Mouse (Mus musculus) heart, embryonic 14.5 days (tissue): Measurements from ENCODE around the gene Aig1. TPM values are rescaled to one million over a fixed set of nuclear protein-coding genes. Genes with fewer than 3 reads are reported as not detected.
A peak's percentile ranks its signal among the peaks of the same experiment; 100 is the strongest.

Source experiments
- ATAC-seq: fragments of 200-750 bp; cut with Nextera tagmentation; 2 replicates; pipeline ENCODE4 v1.8.0; 2017; ENCODE audit warnings: low read depth, moderate TSS enrichment; ENCODE audit not compliant: insufficient number of reproducible peaks, insufficient read depth, low FRiP score
- H3K27ac ChIP-seq, 2 experiments: fragments of 200-500 bp in 1 of 2; fragments of 300-500 bp in 1 of 2; sonication (generic) in 1 of 2; replicated peaks in 1 of 2; 2 replicates each; pipeline ENCODE4 v1.5.1; 2012 to 2014; ENCODE audit warnings: low read depth in 2 of 2, low read length in 2 of 2, control low read depth in 1 of 2, mild to moderate bottlenecking in 1 of 2, mixed read lengths in 1 of 2; ENCODE audit not compliant: control insufficient read depth in 1 of 2, insufficient read depth in 1 of 2
- H3K27me3 ChIP-seq: fragments of 300-500 bp; sonication (generic); 2 replicates; pipeline ENCODE4 v1.6.1; 2014; ENCODE audit warnings: mild to moderate bottlenecking, low read length, control low read depth; ENCODE audit not compliant: control insufficient read depth, insufficient read depth
- H3K36me3 ChIP-seq: fragments of 300-500 bp; sonication (generic); 2 replicates; pipeline ENCODE4 v1.6.1; 2014; ENCODE audit warnings: mild to moderate bottlenecking, control low read depth, low read length, mixed read lengths; ENCODE audit not compliant: control insufficient read depth, insufficient read depth
- H3K4me1 ChIP-seq, 2 experiments: fragments of 200-500 bp in 1 of 2; fragments of 300-500 bp in 1 of 2; sonication (generic) in 1 of 2; 2 replicates each; pipeline ENCODE4 v1.6.1; 2012 to 2014; ENCODE audit warnings: low read length in 2 of 2, control low read depth in 1 of 2, mixed read lengths in 1 of 2; ENCODE audit not compliant: control insufficient read depth in 2 of 2, insufficient read depth in 2 of 2
- H3K4me2 ChIP-seq: fragments of 300-500 bp; sonication (generic); 2 replicates; pipeline ENCODE4 v1.6.1; 2014; ENCODE audit warnings: mild to moderate bottlenecking, low read length
- H3K4me3 ChIP-seq, 2 experiments: fragments of 200-500 bp in 1 of 2; fragments of 300-500 bp in 1 of 2; sonication (generic) in 1 of 2; 2 replicates each; pipeline ENCODE4 v1.5.1; 2012 to 2014; ENCODE audit warnings: low read length in 2 of 2, mild to moderate bottlenecking in 2 of 2, control low read depth in 1 of 2, low read depth in 1 of 2, moderate library complexity in 1 of 2; ENCODE audit not compliant: control insufficient read depth in 1 of 2, insufficient read depth in 1 of 2
- H3K9ac ChIP-seq: fragments of 300-500 bp; sonication (generic); 2 replicates; pipeline ENCODE4 v1.6.1; 2014; ENCODE audit warnings: mild to moderate bottlenecking, low read length
- H3K9me3 ChIP-seq: fragments of 300-500 bp; sonication (generic); 2 replicates; pipeline ENCODE4 v1.6.1; 2016; ENCODE audit warnings: low read length, control low read depth; ENCODE audit not compliant: control insufficient read depth
- WGBS: fragments of 180-500 bp; shearing (Covaris S2); extraction: QIAGEN DNeasy Blood & Tissue Kit; methylation state at CpG from one replicate; pipeline ENCODE4 v1.1.7; 2014; 5-methylcytosine and 5-hydroxymethylcytosine counted together
- polyA plus RNA-seq: library from polyadenylated mRNA; unstranded; fragments of >200 nt; fragmentation: Nextera tagmentation; extraction: Ambion mirVana; gene quantifications from 2 replicates; pipeline ENCODE4 v1.2.1, GENCODE M21; 2014

The Aig1 gene
- polyA plus RNA-seq, 1 experiment from 2014 or later: 81.6 TPM

GRCm38 (mm10) chr10:13882975-13883875 lies 14.4 kb upstream of the Aig1 start:
- no peak for ATAC-seq
- Histone ChIP-seq H3K27me3 (no peaks in the 10 kb centered on the region), H3K4me1 (no peaks in the 10 kb centered on the region), H3K27ac (no peak overlapping the region), H3K36me3 (no peaks in the 10 kb centered on the region), H3K9ac (no peak overlapping the region), H3K4me2 (no peak overlapping the region), H3K9me3 (no peaks in the 10 kb centered on the region), H3K4me3 (no peak overlapping the region)
- WGBS: 90% methylated on average over 10 of the region's 10 CpGs

GRCm38 (mm10) chr10:13882490-13882889 lies 13.7 kb upstream of the Aig1 start:
- no peaks in the 10 kb centered on the region for H3K36me3 ChIP-seq
- no peak overlapping the region for H3K4me2 ChIP-seq
- no peak overlapping the region for H3K27ac ChIP-seq
- H3K9me3 ChIP-seq: no peaks in the 10 kb centered on the region
- 65% methylated on average over 9 of the region's 9 CpGs for WGBS
- H3K9ac ChIP-seq: no peak overlapping the region
- H3K27me3 ChIP-seq: no peaks in the 10 kb centered on the region
- no peaks in the 10 kb centered on the region for H3K4me1 ChIP-seq
- no peak for ATAC-seq
- no peak overlapping the region for H3K4me3 ChIP-seq

GRCm38 (mm10) chr10:13878696-13879095 lies 9.9 kb upstream of the Aig1 start:
- Histone ChIP-seq H3K27me3 (no peaks in the 10 kb centered on the region), H3K4me3 (no peak overlapping the region), H3K4me2 (no peak overlapping the region), H3K9me3 (no peaks in the 10 kb centered on the region), H3K27ac (no peak overlapping the region), H3K4me1 (peaks cover 3 to 5% of the 10 kb centered on the region in 2 experiments), H3K9ac (no peak overlapping the region), H3K36me3 (no peaks in the 10 kb centered on the region)
- no peak for ATAC-seq
- WGBS: 79% methylated on average over 4 of the region's 4 CpGs

GRCm38 (mm10) chr10:13875038-13875420 lies 6.2 kb upstream of the Aig1 start:
- Histone ChIP-seq H3K36me3 (no peaks in the 10 kb centered on the region), H3K9me3 (no peaks in the 10 kb centered on the region), H3K4me2 (no peak overlapping the region), H3K27ac (no peak overlapping the region), H3K4me3 (no peak overlapping the region), H3K9ac (no peak overlapping the region), H3K27me3 (no peaks in the 10 kb centered on the region), H3K4me1 (peaks cover 3 to 5% of the 10 kb centered on the region in 2 experiments)
- 67% methylated on average over 4 of the region's 4 CpGs for WGBS
- ATAC-seq: no peak

GRCm38 (mm10) chr10:13874301-13875037 lies 5.7 kb upstream of the Aig1 start:
- Histone ChIP-seq H3K4me2 (no peak overlapping the region), H3K4me3 (no peak overlapping the region)
- 60% methylated on average over 10 of the region's 10 CpGs for WGBS

GRCm38 (mm10) chr10:13870531-13870930 lies 1.8 kb upstream of the Aig1 start:
- no peak overlapping the region for H3K4me2 ChIP-seq
- H3K36me3 ChIP-seq: no peaks in the 10 kb centered on the region
- H3K4me3 ChIP-seq: no peak overlapping the region
- peaks cover 10 to 37% of the 10 kb centered on the region in 2 experiments for H3K4me1 ChIP-seq
- 90% methylated on average over 3 of the region's 3 CpGs for WGBS
- no peak for ATAC-seq
- H3K27me3 ChIP-seq: no peaks in the 10 kb centered on the region
- no peak overlapping the region for H3K9ac ChIP-seq
- no peak overlapping the region for H3K27ac ChIP-seq
- H3K9me3 ChIP-seq: no peaks in the 10 kb centered on the region

More at GRCm38 (mm10) chr10:13874301-13875037, 5.7 kb upstream of the Aig1 start:
- Histone ChIP-seq H3K9ac (no peak overlapping the region), H3K27me3 (no peaks in the 10 kb centered on the region), H3K4me1 (peaks cover 3 to 9% of the 10 kb centered on the region in 2 experiments), H3K36me3 (no peaks in the 10 kb centered on the region), H3K27ac (no peak overlapping the region), H3K9me3 (no peaks in the 10 kb centered on the region)
- ATAC-seq: no peak

- no peaks in the 10 kb centered on the region for H3K36me3 ChIP-seq
- H3K4me3 ChIP-seq: peak overlapping the region; percentile 80 to 92
- H3K27ac ChIP-seq: peak overlapping the region; percentile 3 to 82; a peak in 3 of 4 replicates
- peak overlapping the region; percentile 72 for H3K4me2 ChIP-seq
- H3K9ac ChIP-seq: peak overlapping the region; percentile 90
- peaks cover 10 to 35% of the 10 kb centered on the region in 2 experiments for H3K4me1 ChIP-seq
- 24% methylated on average over 13 of the region's 13 CpGs for WGBS
- no peaks in the 10 kb centered on the region for H3K27me3 ChIP-seq
- H3K9me3 ChIP-seq: no peaks in the 10 kb centered on the region
- ATAC-seq: no peak
These were observed 699 bp upstream of the Aig1 start for GRCm38 (mm10) chr10:13869322-13870035.
